Mouse (Mus musculus): Measurements from ENCODE around the gene Ipo13.

The Ipo13 gene

DNA sequence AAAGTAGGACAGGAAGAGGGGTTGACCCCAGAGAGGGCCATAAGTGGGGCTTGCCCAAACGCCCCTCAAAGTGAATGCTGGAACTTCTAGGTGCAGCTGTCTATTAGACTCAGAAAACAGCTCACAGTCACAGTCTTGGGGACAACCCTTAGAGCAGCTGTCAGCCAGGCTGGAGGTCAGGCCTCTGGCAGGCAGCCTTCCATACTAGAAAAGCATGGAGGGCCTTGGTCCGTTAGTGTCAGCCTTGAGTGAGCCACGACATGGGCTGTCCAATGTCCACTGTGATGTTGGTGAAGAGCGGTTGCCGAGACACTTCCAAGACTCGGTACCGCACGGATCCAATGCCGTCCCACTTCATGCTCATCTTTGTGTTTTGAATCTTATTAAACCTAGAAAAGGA is 41.2 kb downstream of the Ipo13 start:
- CTCF ChIA-PET = no interaction called here
- POLR2A ChIA-PET = interaction anchor here in 2 of 4 experiments (1.4 to 1.8 kb wide), 3 partner anchors 13 to 37 kb away, joined by 4 read pairs; partner anchors contain the start of gene Atp6v0b (in 2 of the 2)

DNA sequence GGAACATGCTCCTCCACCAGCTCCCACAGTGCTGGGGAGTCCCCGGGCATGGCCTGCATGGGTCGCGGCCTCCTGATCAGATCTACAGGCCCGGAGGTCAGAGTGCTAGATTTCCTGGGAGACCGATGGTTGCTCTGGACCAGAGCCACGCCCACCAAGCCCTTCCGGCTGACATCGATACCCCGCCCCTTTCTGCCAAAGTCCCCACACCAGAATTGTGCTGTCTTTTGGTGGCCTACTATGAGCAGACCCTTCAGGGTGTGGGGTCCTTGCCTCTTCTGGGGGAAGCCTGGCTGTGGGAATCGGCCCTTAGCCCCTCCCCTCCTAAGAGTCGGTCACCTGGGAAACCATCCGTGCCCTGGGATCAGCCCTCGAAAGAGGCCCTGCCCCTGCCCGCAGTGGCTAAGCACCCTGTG is 42.3 kb downstream of the Ipo13 start, which contains the start of gene Ccdc24:
Gene Ccdc24 (minus strand): TSS at position 87 of the 416 bp plus-strand sequence.
- ChIA-PET CTCF (interaction anchor here in 1 of 4 experiments (1.4 kb wide), 1 partner anchor 14 kb away, joined by 3 read pairs; no protein-coding TSS in a partner anchor), POLR2A (interaction anchor here in 2 of 4 experiments (0.7 to 1.8 kb wide), 9 partner anchors 9 to 210 kb away, joined by 3 to 4 read pairs (median 3); partner anchors contain the start of genes Atp6v0b (in 2 of the 2) and B4galt2 (in 1 of the 2))

DNA sequence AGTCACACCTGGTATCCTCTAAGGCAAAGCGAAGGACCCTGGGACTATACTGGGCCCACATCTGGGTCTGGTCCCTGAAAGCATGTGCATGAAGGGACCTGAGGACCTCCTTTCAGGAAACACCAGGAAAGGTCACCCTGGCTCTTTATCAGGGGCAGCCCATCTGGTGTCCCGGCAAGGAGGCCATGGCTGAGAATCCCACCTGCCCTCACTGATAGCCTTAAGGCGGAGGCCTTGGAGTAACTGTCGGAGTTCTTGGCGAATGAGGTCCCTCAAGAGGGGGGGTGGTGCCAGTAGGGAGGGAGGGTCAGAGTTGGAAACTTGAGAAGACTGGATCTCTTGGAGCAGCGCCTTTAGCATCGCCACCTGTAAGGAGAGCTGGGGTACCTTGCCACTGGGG is 43.0 kb downstream of the Ipo13 start:
- ChIA-PET POLR2A (interaction anchor here in 2 of 4 experiments (0.6 to 1.0 kb wide), 8 partner anchors 9 to 533 kb away, joined by 3 to 5 read pairs (median 3); partner anchors contain the start of gene Atp6v0b (in 1 of the 2)), CTCF (interaction anchor here in 1 of 4 experiments (1.4 kb wide), 1 partner anchor 13 kb away, joined by 3 read pairs; no protein-coding TSS in a partner anchor)

DNA sequence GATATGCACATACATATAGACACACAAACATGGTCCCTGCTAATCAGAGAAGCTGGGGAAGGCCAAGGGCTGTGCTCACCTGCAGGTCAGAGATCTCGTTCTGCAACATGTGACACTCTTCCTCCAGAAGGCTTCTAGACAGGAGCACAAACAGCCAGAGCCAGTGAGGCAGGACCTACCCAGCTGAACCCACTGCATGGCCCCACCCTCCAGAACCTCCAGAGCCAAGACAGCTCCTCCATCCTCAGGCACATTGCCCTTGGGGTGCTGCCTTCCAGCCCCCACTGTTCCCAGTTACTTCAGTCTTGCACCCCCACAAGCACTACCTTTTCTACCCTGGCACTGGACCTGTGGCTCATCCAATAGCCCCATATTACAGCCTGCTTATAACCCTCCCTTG is 44.4 kb downstream of the Ipo13 start:
- CTCF ChIA-PET = interaction anchor here in 3 of 4 experiments (0.6 to 1.6 kb wide), 6 partner anchors 12 to 213 kb away, joined by 3 to 7 read pairs (median 3); partner anchors contain the start of gene Dph2 (in 1 of the 3)
- POLR2A ChIA-PET = interaction anchor here in 3 of 4 experiments (0.6 to 2.4 kb wide), 19 partner anchors 8 to 519 kb away, joined by 3 to 9 read pairs (median 4); partner anchors contain the start of genes Atp6v0b (in 2 of the 3), B4galt2 (in 1 of the 3) and Dph2 (in 1 of the 3)

DNA sequence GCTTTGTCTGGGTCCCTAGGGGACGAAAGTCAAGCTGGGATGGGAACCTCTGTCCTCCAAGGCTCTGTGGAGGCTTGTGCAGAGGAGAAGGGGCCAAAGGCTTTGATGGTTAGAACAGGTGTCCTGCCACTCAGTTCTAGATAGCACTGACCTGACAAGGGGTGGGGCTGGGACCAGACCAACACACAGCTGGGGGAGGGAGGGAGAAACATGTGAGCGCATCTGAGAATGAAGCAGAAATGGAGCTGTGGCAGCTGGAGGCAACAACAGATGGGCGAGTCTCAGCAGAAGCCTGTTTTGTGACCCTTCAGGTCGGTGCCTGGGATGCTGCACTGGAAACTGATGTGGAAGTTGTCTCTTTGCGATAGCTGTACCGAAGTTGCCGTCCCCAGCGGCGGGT is 45.5 kb downstream of the Ipo13 start:
- POLR2A ChIA-PET = interaction anchor here in 3 of 4 experiments (0.5 to 2.4 kb wide), 25 partner anchors 9 to 647 kb away, joined by 3 to 9 read pairs (median 3); partner anchors contain the start of genes Atp6v0b (in 3 of the 3), B4galt2 (in 1 of the 3) and Dph2 (in 1 of the 3)
- CTCF ChIA-PET = interaction anchor here in 3 of 4 experiments (0.6 to 1.6 kb wide), 6 partner anchors 11 to 214 kb away, joined by 3 to 8 read pairs (median 4); no protein-coding TSS in a partner anchor

DNA sequence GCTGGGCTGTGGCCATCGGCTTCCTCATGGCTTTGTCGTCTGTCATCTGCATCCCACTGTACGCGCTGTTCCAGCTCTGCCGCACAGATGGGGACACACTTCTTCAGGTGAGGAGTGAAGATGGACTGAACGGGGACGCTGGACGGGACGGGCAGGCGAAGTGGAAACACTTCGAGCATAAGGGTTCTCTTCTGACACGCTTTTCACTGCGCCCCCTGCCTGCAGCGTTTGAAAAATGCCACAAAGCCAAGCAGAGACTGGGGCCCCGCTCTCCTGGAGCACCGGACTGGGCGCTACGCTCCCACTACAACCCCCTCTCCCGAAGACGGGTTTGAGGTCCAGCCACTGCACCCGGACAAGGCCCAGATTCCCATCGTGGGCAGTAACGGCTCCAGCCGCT is 47.0 kb downstream of the Ipo13 start:
- ChIA-PET CTCF (interaction anchor here in 3 of 4 experiments (0.6 to 1.5 kb wide), 4 partner anchors 9 to 425 kb away, joined by 3 to 4 read pairs (median 4); no protein-coding TSS in a partner anchor), POLR2A (interaction anchor here in 2 of 4 experiments (1.5 to 1.8 kb wide), 2 partner anchors 10 to 55 kb away, joined by 3 to 6 read pairs; no protein-coding TSS in a partner anchor)

DNA sequence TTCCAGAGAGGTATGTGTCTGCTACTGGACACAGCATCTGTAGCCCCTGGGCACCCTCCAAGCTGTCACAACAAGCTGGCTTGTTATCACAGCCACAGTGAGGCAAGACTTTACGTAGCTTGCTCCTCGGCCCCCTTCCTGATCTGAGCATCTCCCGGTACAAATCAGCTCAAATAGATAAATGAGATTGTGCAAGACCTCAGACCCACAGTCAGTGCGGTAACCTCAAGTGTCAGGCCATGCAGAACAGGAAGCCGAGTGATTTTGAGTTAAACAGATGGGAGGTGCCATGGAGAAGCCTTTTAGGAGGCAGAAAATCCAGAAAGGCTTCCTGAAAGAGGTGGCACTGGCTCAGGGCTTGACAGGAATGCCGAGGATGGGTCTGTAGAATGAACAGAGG is 47.8 kb downstream of the Ipo13 start:
- CTCF ChIA-PET = interaction anchor here in 2 of 4 experiments (0.7 to 1.5 kb wide), 4 partner anchors 8 to 362 kb away, joined by 3 to 4 read pairs (median 4); no protein-coding TSS in a partner anchor
- POLR2A ChIA-PET = interaction anchor here in 2 of 4 experiments (0.7 to 1.8 kb wide), 6 partner anchors 9 to 195 kb away, joined by 3 to 6 read pairs (median 4); no protein-coding TSS in a partner anchor

DNA sequence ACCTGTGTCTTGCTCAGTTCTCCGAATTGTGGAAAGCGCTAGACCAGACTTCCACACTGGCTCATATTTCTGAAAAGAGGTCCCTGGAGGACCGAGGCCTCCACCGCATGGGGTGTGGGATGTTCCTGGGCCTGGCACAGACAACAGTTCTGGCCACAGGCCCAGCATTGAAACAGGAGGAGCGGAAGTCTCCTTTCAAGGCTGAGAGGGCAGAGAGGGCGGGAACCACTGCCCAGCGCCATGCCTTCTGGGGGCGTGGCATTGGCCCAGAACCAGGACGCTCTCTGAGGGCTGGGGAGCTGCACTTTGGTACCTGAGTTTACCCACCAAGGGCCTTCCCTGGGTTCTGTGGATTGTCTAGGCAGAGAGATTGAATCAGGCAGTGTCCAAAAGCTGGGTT is 48.7 kb downstream of the Ipo13 start:
- CTCF ChIA-PET = interaction anchor here in 1 of 4 experiments (1.0 kb wide), 1 partner anchor 63 kb away, joined by 5 read pairs; no protein-coding TSS in a partner anchor

DNA sequence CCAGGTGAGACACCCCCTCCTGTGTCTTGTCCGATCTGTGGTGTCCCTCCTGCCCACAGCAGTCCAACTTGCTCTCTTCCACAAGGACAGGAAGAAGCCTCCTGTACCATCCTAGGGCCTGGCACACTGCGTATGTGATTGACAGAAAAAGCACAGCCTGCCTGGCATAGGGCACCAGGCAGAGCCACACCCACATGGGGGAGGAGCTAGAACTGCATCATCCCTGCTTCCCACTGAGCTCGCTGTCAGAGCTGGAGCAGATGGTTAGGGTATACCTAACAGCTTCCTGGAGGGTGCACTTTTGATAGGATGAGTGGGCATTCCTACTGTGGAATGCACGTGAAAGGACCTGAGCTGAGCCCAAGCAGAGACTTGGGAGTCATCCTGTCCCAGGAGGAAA is 52.0 kb downstream of the Ipo13 start:
- CTCF ChIA-PET = interaction anchor here in 1 of 4 experiments (0.9 to 1.9 kb wide), 2 partner anchors 19 to 26 kb away, joined by 3 to 6 read pairs; no protein-coding TSS in a partner anchor
- POLR2A ChIA-PET = interaction anchor here in 3 of 4 experiments (0.5 to 6.1 kb wide), 7 partner anchors 9 to 65 kb away, joined by 3 to 32 read pairs (median 3); partner anchors contain the start of genes Atp6v0b (in 1 of the 3) and Slc6a9 (in 1 of the 3)

More for the DNA sequence above, 48.7 kb downstream of the Ipo13 start:
- POLR2A ChIA-PET = interaction anchor here in 3 of 4 experiments (0.6 to 1.5 kb wide), 10 partner anchors 14 to 852 kb away, joined by 3 to 7 read pairs (median 3); no protein-coding TSS in a partner anchor

DNA sequence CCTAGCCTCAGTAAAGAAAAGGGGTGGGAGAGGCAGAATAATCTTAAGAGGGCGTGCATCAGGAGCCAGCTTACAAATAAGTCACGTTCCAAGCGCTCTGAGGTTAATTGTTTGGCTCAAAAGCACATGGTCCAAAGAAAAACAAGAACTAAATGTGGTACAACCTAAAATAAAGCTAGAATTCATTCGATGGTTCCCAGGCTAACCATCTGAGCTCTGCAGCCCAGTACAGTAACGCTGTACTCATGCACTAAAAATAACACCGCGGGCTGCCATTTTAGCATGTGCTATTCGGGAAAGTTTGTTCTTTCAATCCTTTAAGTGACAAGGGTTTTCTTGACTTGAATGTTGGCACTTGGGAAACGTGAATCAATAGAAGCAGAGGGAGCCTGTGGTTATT is 54.2 kb downstream of the Ipo13 start:
- ChIA-PET POLR2A (interaction anchor here in 1 of 4 experiments (0.9 to 6.1 kb wide), 7 partner anchors 10 to 73 kb away, joined by 3 to 32 read pairs (median 4); partner anchors contain the start of gene Slc6a9), CTCF (interaction anchor here in 3 of 4 experiments (0.7 to 1.4 kb wide), 6 partner anchors 14 to 35 kb away, joined by 3 read pairs; partner anchors contain the start of gene B4galt2 (in 1 of the 3))

DNA sequence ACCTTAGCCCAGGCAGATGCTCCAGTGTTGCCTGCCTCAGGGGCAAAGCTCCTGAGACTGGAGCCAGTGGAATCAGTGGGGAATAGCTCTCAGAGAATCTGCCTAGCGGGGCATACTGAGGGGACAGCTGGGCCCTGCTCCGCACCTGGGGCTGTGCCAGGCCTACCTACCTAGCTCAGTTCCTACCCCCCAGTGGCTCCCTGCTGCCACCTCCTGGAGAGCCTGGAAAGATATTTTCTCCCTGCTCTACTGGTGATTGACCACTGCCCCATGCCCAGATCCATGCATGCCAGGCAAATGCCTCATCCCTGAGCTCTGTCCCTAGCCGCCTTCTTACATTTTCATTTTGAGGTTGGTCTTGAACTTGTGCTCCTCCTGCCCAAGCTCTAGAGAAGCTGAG is 56.0 kb downstream of the Ipo13 start:
- POLR2A ChIA-PET = interaction anchor here in 3 of 4 experiments (0.5 to 6.1 kb wide), 21 partner anchors 8 to 865 kb away, joined by 3 to 32 read pairs (median 4); partner anchors contain the start of genes Atp6v0b (in 1 of the 3) and Slc6a9 (in 1 of the 3)
- CTCF ChIA-PET = interaction anchor here (0.5 to 2.0 kb wide), 34 partner anchors 8 to 649 kb away, joined by 3 to 14 read pairs (median 4); partner anchors contain the start of genes Atp6v0b (in 1 of the 4), Ccdc24 (in 1 of the 4) and Dph2 (in 1 of the 4)

DNA sequence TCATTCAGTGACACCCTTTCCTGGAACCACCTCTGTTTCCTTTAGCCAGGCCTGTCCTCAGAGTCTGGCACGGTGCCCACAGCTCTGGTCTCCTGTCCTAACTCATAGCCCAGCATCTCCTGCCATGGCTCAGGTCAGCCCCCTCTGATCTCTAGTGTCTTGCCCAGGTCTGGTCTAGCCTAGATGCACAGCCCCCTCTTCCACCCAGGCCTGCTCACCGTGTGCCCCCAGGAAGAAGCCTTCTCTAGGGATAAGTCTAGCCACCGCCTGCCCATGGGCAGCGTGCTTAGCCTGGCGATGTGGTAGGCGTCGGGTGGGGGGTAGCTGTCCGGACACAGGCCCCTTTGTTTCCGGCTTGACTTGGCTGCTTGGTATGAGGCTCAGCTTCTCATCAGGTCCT is 59.7 kb downstream of the Ipo13 start:
- CTCF ChIA-PET = no interaction called here
- POLR2A ChIA-PET = interaction anchor here in 1 of 4 experiments (0.9 to 1.5 kb wide), 3 partner anchors 10 to 137 kb away, joined by 3 to 5 read pairs (median 3); no protein-coding TSS in a partner anchor

DNA sequence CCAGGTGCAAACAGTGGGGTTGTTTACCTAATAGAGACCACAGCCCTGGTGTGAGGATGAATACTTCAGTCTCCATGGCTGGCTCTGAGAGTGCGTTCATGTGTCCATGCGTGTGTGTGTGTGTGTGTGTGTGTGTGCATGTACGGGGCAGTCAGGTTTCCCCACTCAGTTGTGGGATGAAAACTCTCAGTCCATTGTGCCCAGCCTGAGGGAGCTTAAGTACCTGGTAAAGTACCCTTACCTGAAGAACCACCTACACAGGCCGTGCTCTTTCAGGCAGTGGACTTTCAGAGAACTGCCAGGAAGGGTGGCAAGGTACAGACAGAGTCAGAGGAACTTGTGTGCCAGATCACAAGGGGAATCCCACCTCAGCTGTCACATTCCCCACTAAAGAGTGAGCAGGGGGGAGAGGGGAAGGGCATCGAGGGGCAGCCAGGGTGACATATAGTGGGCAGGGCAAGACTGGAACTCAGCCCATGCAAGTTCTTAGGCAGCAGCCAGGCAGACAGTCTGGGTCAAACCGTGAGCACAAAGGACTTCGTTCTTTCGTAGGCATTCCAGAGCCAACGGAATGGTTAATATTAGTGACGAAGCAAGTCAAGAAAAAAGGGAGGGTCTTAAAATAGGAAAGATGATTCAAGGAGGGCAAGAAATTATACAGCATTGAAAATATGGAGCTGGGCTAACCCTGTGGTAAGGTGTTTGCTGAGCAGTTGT is 62.5 kb downstream of the Ipo13 start:
- ChIA-PET CTCF (no interaction called here), POLR2A (interaction anchor here in 1 of 4 experiments (0.8 to 5.2 kb wide), 2 partner anchors 15 to 18 kb away, joined by 3 to 31 read pairs; no protein-coding TSS in a partner anchor)

DNA sequence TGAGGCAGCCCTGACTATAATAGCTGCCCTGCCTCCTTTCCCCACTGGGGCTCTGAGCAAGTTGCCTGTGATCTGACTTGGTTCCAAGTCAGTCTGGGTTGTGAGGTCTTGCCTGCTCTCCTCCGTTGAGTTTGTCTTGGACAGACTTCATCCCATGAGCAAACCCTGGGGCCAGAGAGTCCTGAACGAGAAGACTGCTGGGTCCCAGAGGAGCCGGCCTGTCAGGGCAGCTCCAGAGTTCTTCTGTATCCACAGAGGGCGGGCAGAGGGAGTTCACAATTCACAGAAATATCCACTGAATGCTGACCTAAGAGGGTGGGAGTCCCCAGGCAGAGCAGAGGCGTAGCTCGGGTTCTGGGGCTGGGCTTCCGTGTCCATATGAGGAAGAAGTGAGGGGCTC is 63.9 kb downstream of the Ipo13 start:
- CTCF ChIA-PET = no interaction called here
- POLR2A ChIA-PET = interaction anchor here in 2 of 4 experiments (0.8 to 5.2 kb wide), 4 partner anchors 8 to 15 kb away, joined by 3 to 31 read pairs (median 8); no protein-coding TSS in a partner anchor

DNA sequence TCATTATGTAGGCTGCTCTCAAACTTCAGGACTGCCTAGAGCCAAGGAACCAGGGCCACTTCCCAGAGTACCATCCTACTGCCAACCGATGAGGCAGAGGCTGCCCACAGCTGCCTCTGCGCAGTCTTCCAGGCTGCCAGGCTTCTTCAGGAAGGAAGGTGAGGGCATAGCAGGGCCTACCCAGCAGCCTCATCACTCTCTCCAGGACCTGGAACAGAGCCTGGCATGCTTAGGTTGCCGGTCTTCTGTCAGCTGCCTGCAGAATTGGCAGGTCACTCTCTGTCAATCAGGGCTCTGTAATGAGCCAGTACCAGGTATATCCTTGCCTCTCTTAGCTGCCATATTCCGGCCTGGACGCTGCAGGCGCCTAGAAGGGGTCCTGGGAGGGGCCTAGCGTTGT is 64.6 kb downstream of the Ipo13 start:
- CTCF ChIA-PET = interaction anchor here in 1 of 4 experiments (1.3 kb wide), 1 partner anchor 8 kb away, joined by 3 read pairs; no protein-coding TSS in a partner anchor
- POLR2A ChIA-PET = interaction anchor here in 2 of 4 experiments (0.8 to 5.2 kb wide), 5 partner anchors 8 to 41 kb away, joined by 3 to 31 read pairs (median 6); no protein-coding TSS in a partner anchor

DNA sequence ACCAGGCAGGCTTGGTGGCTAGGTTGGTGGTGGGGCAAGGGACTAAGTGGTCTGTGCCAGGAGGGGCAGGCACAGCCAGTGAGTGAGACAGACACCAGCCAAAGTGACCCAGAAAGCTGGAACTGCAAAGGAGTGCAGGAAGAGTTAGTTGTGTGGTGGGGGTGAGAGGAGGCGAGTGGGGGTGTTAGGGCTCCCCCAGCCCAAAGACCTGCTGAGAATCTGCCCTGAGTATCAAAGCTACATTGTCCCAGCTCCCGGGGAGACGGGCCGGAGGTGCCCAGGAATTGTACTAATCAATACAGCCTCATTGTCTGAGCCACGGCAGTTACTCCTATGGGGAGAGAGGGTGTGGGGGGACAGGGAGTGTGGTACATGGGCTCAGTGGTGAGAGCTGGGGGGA is 65.3 kb downstream of the Ipo13 start:
- POLR2A ChIA-PET = interaction anchor here in 2 of 4 experiments (0.7 to 5.2 kb wide), 6 partner anchors 9 to 42 kb away, joined by 3 to 31 read pairs (median 5); no protein-coding TSS in a partner anchor
- CTCF ChIA-PET = interaction anchor here (1.1 to 2.2 kb wide), 4 partner anchors 9 kb away, joined by 3 to 10 read pairs (median 4); no protein-coding TSS in a partner anchor

DNA sequence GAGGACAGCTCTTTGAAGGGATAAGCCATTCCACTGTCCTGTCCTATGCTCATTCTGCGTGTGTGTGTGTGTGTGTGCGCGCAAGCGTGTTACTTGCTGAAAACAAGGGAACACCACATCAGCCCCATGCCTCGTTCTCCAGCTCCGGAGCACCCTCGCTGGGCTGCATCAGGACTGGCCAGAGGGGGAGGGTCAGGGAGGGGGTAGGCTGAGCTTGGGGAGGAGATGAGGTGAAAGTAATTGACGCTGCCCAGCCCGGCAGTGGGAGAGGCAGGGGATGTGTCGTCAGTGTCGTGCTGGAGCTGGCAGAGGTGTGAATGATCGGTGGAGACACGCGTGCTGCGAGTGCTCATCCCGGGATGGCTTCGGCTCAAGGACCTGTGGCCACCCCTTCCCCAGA is 65.7 kb downstream of the Ipo13 start:
- CTCF ChIA-PET = interaction anchor here in 3 of 4 experiments (1.1 to 2.2 kb wide), 3 partner anchors 9 to 10 kb away, joined by 3 to 10 read pairs (median 6); no protein-coding TSS in a partner anchor
- POLR2A ChIA-PET = interaction anchor here in 2 of 4 experiments (1.0 to 5.2 kb wide), 4 partner anchors 9 to 21 kb away, joined by 4 to 31 read pairs (median 8); no protein-coding TSS in a partner anchor

Measured in embryonic stem cell, embryonic (primary cell).